Mouse (Mus musculus) hindbrain, embryonic 16.5 days (tissue): ENCODE measurements at regions not wholly inside any gene's neighbourhood (a gene's known extent, or its start where the extent isn't known, plus 50 kb on each side); places are given as distances from the start of the nearest gene placed in this dataset.

ENCODE experiments used
- ATAC-seq: fragments of 200-750 bp; cut with Nextera tagmentation; 2 replicates; pipeline ENCODE4 v1.8.0; 2017; ENCODE audit warnings: moderate TSS enrichment, moderate library complexity
- H3K27ac ChIP-seq: fragments of 300-500 bp; sonication (generic); 2 replicates; pipeline ENCODE4 v1.5.1; 2014; ENCODE audit warnings: low read depth, mild to moderate bottlenecking, control low read depth, low read length, moderate library complexity
- H3K27me3 ChIP-seq: fragments of 300-500 bp; sonication (generic); replicated peaks from 2 replicates; pipeline ENCODE4 v1.6.1; 2014; ENCODE audit warnings: low read length; ENCODE audit not compliant: control insufficient read depth, insufficient read depth
- H3K36me3 ChIP-seq: fragments of 300-500 bp; sonication (generic); 2 replicates; pipeline ENCODE4 v1.6.1; 2014; ENCODE audit warnings: mild to moderate bottlenecking, low read length, moderate library complexity, mixed read lengths; ENCODE audit not compliant: control insufficient read depth, insufficient read depth
- H3K4me1 ChIP-seq: fragments of 300-500 bp; sonication (generic); 2 replicates; pipeline ENCODE4 v1.6.1; 2014; ENCODE audit warnings: low read depth, low read length; ENCODE audit not compliant: control insufficient read depth, insufficient read depth
- H3K4me2 ChIP-seq: fragments of 300-500 bp; sonication (generic); 2 replicates; pipeline ENCODE4 v1.6.1; 2014; ENCODE audit warnings: mild to moderate bottlenecking, low read length, control low read depth, moderate library complexity
- H3K4me3 ChIP-seq: fragments of 300-500 bp; sonication (generic); 2 replicates; pipeline ENCODE4 v1.5.1; 2014; ENCODE audit warnings: mild to moderate bottlenecking, low read length, control low read depth, moderate library complexity
- H3K9ac ChIP-seq: fragments of 300-500 bp; sonication (generic); 2 replicates; pipeline ENCODE4 v1.6.1; 2014; ENCODE audit warnings: low read depth, mild to moderate bottlenecking, control low read depth, low read length, moderate library complexity
- H3K9me3 ChIP-seq: fragments of 300-500 bp; sonication (generic); 2 replicates; pipeline ENCODE4 v1.6.1; 2014; ENCODE audit warnings: mild to moderate bottlenecking, low read length, moderate library complexity; ENCODE audit not compliant: control insufficient read depth
- WGBS: fragments of 180-500 bp; shearing (Covaris S2); extraction: QIAGEN DNeasy Blood & Tissue Kit; methylation state at CpG from one replicate; pipeline ENCODE4 v1.1.7; 2014; 5-methylcytosine and 5-hydroxymethylcytosine counted together

DNA sequence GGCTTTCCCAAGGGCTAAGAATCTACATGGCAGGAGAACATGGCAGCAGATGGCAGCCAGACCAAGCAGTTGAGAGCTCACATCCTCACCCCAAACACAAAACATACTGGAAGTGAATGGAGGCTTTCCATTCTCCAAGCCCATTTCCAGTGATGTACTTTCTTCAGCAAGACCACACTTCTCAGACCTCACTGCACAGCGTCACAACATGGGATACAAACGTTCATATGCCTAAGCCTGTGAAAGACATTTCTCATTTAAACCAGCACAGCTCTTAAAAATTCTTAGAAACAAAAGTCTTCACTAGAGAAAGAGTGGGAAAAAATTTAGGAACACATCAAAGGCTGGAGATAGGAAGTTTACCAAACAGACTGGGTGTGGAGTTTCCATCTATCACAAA, 183.9 kb upstream of the Sfrp2 start:
- no peak overlapping the region for H3K27ac ChIP-seq
- 56% methylated on average over 2 of the region's 2 CpGs for WGBS
- no peaks in the 10 kb centered on the region; the same call in 1 of the 2 replicates for H3K27me3 ChIP-seq
- H3K4me2 ChIP-seq: no peak overlapping the region
- no peaks in the 10 kb centered on the region for H3K9me3 ChIP-seq
- H3K9ac ChIP-seq: no peak overlapping the region
- no peaks in the 10 kb centered on the region for H3K4me1 ChIP-seq
- no peak for ATAC-seq
- no peaks in the 10 kb centered on the region for H3K36me3 ChIP-seq
- no peak overlapping the region for H3K4me3 ChIP-seq

GRCm38 (mm10) chr3:83583071-83583672, 182.9 kb upstream of the Sfrp2 start:
- ATAC-seq: no peak
- H3K27me3 ChIP-seq: no peaks in the 10 kb centered on the region; the same call in 1 of the 2 replicates
- no peaks in the 10 kb centered on the region for H3K36me3 ChIP-seq
- H3K9ac ChIP-seq: no peak overlapping the region
- WGBS: 20% methylated on average over 8 of the region's 8 CpGs
- H3K4me2 ChIP-seq: no peak overlapping the region
- no peak overlapping the region for H3K4me3 ChIP-seq
- H3K27ac ChIP-seq: no peak overlapping the region
- H3K9me3 ChIP-seq: no peaks in the 10 kb centered on the region
- no peaks in the 10 kb centered on the region for H3K4me1 ChIP-seq

DNA sequence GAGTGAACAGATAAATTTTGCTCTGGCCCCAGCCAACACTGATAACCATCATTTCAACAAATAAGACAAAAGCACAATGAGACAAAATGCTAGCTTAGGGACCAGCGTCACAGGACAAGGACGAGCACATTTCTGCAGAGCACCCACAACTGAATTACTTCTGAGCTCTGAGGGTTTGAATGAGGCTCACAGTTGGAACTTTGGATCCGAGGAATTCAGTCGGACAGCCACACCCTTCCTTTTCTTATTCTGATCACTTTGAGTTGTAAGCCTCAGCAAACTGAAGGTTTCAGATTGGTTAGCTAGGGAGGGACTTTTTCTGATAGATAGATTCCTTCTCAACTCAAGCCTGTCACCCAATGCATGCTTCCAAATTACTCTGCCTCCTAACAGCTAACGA, 180.0 kb upstream of the Sfrp2 start:
- no peak overlapping the region for H3K4me3 ChIP-seq
- H3K27ac ChIP-seq: no peak overlapping the region
- no peaks in the 10 kb centered on the region for H3K27me3 ChIP-seq
- ATAC-seq: no peak
- no peaks in the 10 kb centered on the region for H3K4me1 ChIP-seq
- H3K36me3 ChIP-seq: no peaks in the 10 kb centered on the region
- WGBS: 45% methylated on average over 5 of the region's 5 CpGs
- no peak overlapping the region for H3K9ac ChIP-seq
- H3K4me2 ChIP-seq: no peak overlapping the region
- no peaks in the 10 kb centered on the region for H3K9me3 ChIP-seq

DNA sequence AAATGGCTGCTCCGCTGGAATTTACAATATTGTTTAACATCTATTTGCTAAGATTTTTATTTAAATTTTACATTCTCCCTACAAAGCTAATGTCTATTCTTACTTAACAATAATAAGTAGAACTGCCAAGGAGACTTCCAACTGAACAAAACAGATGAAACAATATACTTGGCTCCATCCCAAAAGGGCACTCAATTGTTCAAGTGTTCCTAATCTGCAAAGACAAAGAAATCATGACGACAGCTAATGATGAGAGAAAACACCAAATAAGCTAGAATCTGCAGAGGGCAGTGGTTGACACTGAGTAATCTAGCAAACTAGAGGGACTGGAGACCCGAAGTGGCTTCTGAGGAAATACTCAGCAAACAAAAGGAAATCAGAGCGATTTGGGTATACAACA, 179.6 kb upstream of the Sfrp2 start:
- no peak for ATAC-seq
- WGBS: 69% methylated on average over 4 of the region's 4 CpGs
- H3K9me3 ChIP-seq: no peaks in the 10 kb centered on the region
- H3K27ac ChIP-seq: no peak overlapping the region
- H3K9ac ChIP-seq: no peak overlapping the region
- no peaks in the 10 kb centered on the region for H3K27me3 ChIP-seq
- H3K4me3 ChIP-seq: no peak overlapping the region
- H3K4me1 ChIP-seq: no peaks in the 10 kb centered on the region
- H3K4me2 ChIP-seq: no peak overlapping the region
- H3K36me3 ChIP-seq: no peaks in the 10 kb centered on the region

GRCm38 (mm10) chr3:83589127-83589526, 177.0 kb upstream of the Sfrp2 start:
- H3K27me3 ChIP-seq: no peaks in the 10 kb centered on the region
- ATAC-seq: peak; percentile 42; the same call in 1 of the 2 replicates
- no peaks in the 10 kb centered on the region for H3K4me1 ChIP-seq
- H3K4me2 ChIP-seq: no peak overlapping the region; the same call in 1 of the 2 replicates
- no peaks in the 10 kb centered on the region for H3K36me3 ChIP-seq
- no peak overlapping the region for H3K4me3 ChIP-seq
- WGBS: 24% methylated on average over 8 of the region's 8 CpGs
- H3K27ac ChIP-seq: no peak overlapping the region
- H3K9ac ChIP-seq: no peak overlapping the region
- H3K9me3 ChIP-seq: no peaks in the 10 kb centered on the region

- Histone ChIP-seq H3K27me3 (no peaks in the 10 kb centered on the region), H3K4me2 (no peak overlapping the region), H3K4me3 (no peak overlapping the region), H3K27ac (no peak overlapping the region), H3K4me1 (no peaks in the 10 kb centered on the region), H3K9me3 (no peaks in the 10 kb centered on the region), H3K9ac (no peak overlapping the region), H3K36me3 (no peaks in the 10 kb centered on the region)
- ATAC-seq: no peak
- WGBS: 95% methylated on average over 7 of the region's 7 CpGs
These were observed 174.9 kb upstream of the Sfrp2 start for GRCm38 (mm10) chr3:83591206-83591605.

GRCm38 (mm10) chr3:83593321-83593720, 172.8 kb upstream of the Sfrp2 start:
- H3K27ac ChIP-seq: no peak overlapping the region
- no peak overlapping the region for H3K9ac ChIP-seq
- no peak overlapping the region for H3K4me2 ChIP-seq
- no peaks in the 10 kb centered on the region for H3K9me3 ChIP-seq
- H3K36me3 ChIP-seq: no peaks in the 10 kb centered on the region
- no peak for ATAC-seq
- no peaks in the 10 kb centered on the region for H3K27me3 ChIP-seq
- H3K4me1 ChIP-seq: no peaks in the 10 kb centered on the region
- H3K4me3 ChIP-seq: no peak overlapping the region
- 77% methylated on average over 5 of the region's 5 CpGs for WGBS

DNA sequence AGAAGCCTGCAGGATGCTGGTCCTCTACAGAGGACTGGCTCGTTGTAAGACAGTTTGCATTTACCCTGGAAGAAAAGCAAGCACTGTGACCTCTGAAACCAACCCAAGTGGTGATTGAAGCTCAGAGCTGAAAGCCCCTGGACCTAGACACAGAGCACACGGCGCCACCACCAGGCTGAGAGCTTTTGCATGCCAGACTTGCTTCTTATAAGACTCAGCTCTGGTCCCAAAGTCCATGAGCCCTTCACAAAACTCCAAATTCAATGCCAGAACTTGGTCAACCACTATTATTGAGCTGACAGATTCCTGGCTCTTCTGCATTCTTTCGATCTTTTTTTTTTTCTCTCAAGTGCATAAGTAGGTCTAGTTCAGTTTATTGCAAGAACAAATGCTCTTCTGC, 164.6 kb upstream of the Sfrp2 start:
- no peak overlapping the region for H3K4me2 ChIP-seq
- H3K27ac ChIP-seq: no peak overlapping the region
- H3K27me3 ChIP-seq: no peaks in the 10 kb centered on the region
- no peak overlapping the region for H3K9ac ChIP-seq
- 77% methylated on average over 4 of the region's 4 CpGs for WGBS
- no peaks in the 10 kb centered on the region for H3K36me3 ChIP-seq
- no peaks in the 10 kb centered on the region for H3K4me1 ChIP-seq
- ATAC-seq: no peak
- H3K9me3 ChIP-seq: no peaks in the 10 kb centered on the region
- no peak overlapping the region for H3K4me3 ChIP-seq

DNA sequence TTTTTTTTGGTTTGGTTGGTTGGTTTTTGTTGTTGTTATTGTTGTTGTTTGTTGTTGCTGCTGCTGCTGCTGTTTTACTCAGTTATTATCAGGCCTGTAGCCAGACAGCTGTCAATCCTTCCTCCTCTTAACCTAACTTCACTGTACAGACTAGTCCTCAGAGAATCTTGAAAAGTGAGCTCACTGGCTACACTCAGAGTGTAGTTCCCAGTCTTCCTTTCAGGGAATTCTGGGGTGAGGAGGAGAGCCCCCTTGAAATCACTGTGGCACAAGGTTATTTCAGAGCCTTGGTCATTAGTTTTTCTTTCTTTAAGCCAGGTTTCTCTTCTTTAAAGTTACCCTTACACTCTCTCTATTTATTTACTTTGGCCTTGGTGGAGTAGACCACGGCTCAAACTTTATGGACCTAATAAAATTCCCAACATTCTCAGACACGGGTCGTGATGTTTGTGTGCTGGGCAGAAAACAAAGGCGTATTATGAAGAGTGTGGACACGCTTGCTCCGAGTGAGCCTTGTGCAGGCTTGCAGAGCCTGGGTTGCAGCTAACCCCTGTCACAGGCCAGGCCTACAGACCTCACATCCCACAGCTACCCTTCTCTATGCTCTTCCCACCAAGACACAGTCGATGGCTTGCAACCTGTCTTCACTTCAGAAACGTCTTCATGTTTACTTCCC, 156.9 kb upstream of the Sfrp2 start:
- no peaks in the 10 kb centered on the region for H3K27me3 ChIP-seq
- ATAC-seq: no peak
- 61% methylated on average over 8 of the region's 8 CpGs for WGBS
- no peak overlapping the region for H3K27ac ChIP-seq
- no peak overlapping the region for H3K4me2 ChIP-seq
- H3K4me3 ChIP-seq: no peak overlapping the region
- no peaks in the 10 kb centered on the region for H3K4me1 ChIP-seq
- H3K9ac ChIP-seq: no peak overlapping the region
- H3K9me3 ChIP-seq: no peaks in the 10 kb centered on the region
- H3K36me3 ChIP-seq: no peaks in the 10 kb centered on the region
